26 mouse cellular contexts compared by ENCODE assay signal in genomic region chr1:50745049-50745448, GRCm38 (mm10).
A peak's percentile ranks its signal among the peaks of the same experiment; 100 is the strongest.
DNase-seq lines count a peak whose midpoint lies in the region; ATAC-seq lines count a peak whose summit lies in the region.
"Had no signal": no experiment of that assay in that cellular context is flagged by ENCODE, and none has a peak within 500 bp of the region (broad histone marks: within the 10 kb centered on the region; RNA-seq: fewer than 3 reads in every experiment).

No protein-coding gene starts in this region.

- no peak overlapping the region for H3K9ac ChIP-seq in midbrain, embryonic 14.5 days (replicated peaks; ENCODE audit: low read length)
- no peak overlapping the region for H3K9ac ChIP-seq in neural tube, embryonic 15.5 days (replicated peaks)
- H3K9ac ChIP-seq: embryonic facial prominence, embryonic 13.5 days; forebrain, embryonic 12.5 days; forebrain, embryonic 15.5 days; heart, embryonic 13.5 days; hindbrain, embryonic 12.5 days; hindbrain, embryonic 15.5 days had no signal

- H3K4me1 ChIP-seq in midbrain, embryonic 14.5 days (ENCODE audit: control insufficient read depth, insufficient read depth, low read length): no peaks in the 10 kb centered on the region
- no peaks in the 10 kb centered on the region for H3K4me1 ChIP-seq in midbrain, embryonic 10.5 days
- no peaks in the 10 kb centered on the region for H3K4me1 ChIP-seq in neural tube, embryonic 15.5 days
- H3K4me1 ChIP-seq: embryonic facial prominence, embryonic 13.5 days; forebrain, embryonic 12.5 days; forebrain, embryonic 15.5 days; heart, embryonic 10.5 days; heart, embryonic 13.5 days; hindbrain, embryonic 12.5 days; hindbrain, embryonic 15.5 days had no signal

- 75% methylated on average over 5 of the region's 5 CpGs for WGBS in midbrain, embryonic 14.5 days
- 93% methylated on average over 5 of the region's 5 CpGs for WGBS in midbrain, embryonic 10.5 days
- 57% methylated on average over 5 of the region's 5 CpGs for WGBS in neural tube, embryonic 15.5 days

- no peaks in the 10 kb centered on the region for H3K9me3 ChIP-seq in midbrain, embryonic 14.5 days (ENCODE audit: control insufficient read depth, low read length)
- no peaks in the 10 kb centered on the region for H3K9me3 ChIP-seq in midbrain, embryonic 10.5 days (replicated peaks)
- H3K9me3 ChIP-seq in neural tube, embryonic 15.5 days (replicated peaks): no peaks in the 10 kb centered on the region
- H3K9me3 ChIP-seq: embryonic facial prominence, embryonic 13.5 days; forebrain, embryonic 12.5 days; forebrain, embryonic 15.5 days; G1E; heart, embryonic 10.5 days; heart, embryonic 13.5 days; hindbrain, embryonic 12.5 days; hindbrain, embryonic 15.5 days had no signal

- H3K27ac ChIP-seq in midbrain, embryonic 14.5 days (replicated peaks; ENCODE audit: low read depth, low read length): no peak overlapping the region
- no peak overlapping the region for H3K27ac ChIP-seq in midbrain, embryonic 10.5 days (replicated peaks)
- H3K27ac ChIP-seq in neural tube, embryonic 15.5 days (replicated peaks): no peak overlapping the region
- H3K27ac ChIP-seq: embryonic facial prominence, embryonic 13.5 days; forebrain, embryonic 12.5 days; forebrain, embryonic 15.5 days; heart, adult 2 months; heart, embryonic 10.5 days; heart, embryonic 13.5 days; hindbrain, embryonic 12.5 days; hindbrain, embryonic 15.5 days had no signal

- H3K36me3 ChIP-seq in midbrain, embryonic 14.5 days (ENCODE audit: control insufficient read depth, insufficient read depth, low read length): no peaks in the 10 kb centered on the region
- H3K36me3 ChIP-seq in midbrain, embryonic 10.5 days: no peaks in the 10 kb centered on the region
- H3K36me3 ChIP-seq in neural tube, embryonic 15.5 days: no peaks in the 10 kb centered on the region
- H3K36me3 ChIP-seq: embryonic facial prominence, embryonic 13.5 days; forebrain, embryonic 12.5 days; forebrain, embryonic 15.5 days; G1E; heart, embryonic 10.5 days; heart, embryonic 13.5 days; hindbrain, embryonic 12.5 days; hindbrain, embryonic 15.5 days had no signal

- DNase-seq in embryo, embryonic 11 days: peak; percentile 1
- no peak for DNase-seq in embryo, embryonic 10 days (ENCODE audit: low spot score)
- peak; percentile 1 for DNase-seq in midbrain, embryonic 14.5 days
- DNase-seq in midbrain, embryonic 10.5 days (ENCODE audit: low spot score): no peak
- peak; percentile 36 for DNase-seq in gonadal fat pad, adult 2 months (ENCODE audit: low read depth)
- DNase-seq: adrenal gland, postnatal 10 days; adrenal gland, postnatal 36 days; B cell, adult 2 months; cerebellum, adult 18-20 months; cerebellum, adult 9-10 months; cerebellum, postnatal 14 days; gastrocnemius, postnatal 25 days; heart, adult 2 months; heart, postnatal 14 days had no signal

- no peak for ATAC-seq in midbrain, embryonic 14.5 days (ENCODE audit: low FRiP score, low TSS enrichment)
- no peak for ATAC-seq in neural tube, embryonic 15.5 days (ENCODE audit: low FRiP score)
- ATAC-seq: forebrain, embryonic 15.5 days; intestine, postnatal 0 days; Patski had no signal

- no peak overlapping the region for H3K4me2 ChIP-seq in midbrain, embryonic 14.5 days (ENCODE audit: low read length)
- no peak overlapping the region for H3K4me2 ChIP-seq in neural tube, embryonic 15.5 days
- H3K4me2 ChIP-seq: embryonic facial prominence, embryonic 13.5 days; forebrain, embryonic 12.5 days; forebrain, embryonic 15.5 days; heart, embryonic 13.5 days; hindbrain, embryonic 12.5 days; hindbrain, embryonic 15.5 days had no signal

- no peak overlapping the region for H3K4me3 ChIP-seq in midbrain, embryonic 14.5 days (replicated peaks; ENCODE audit: low read depth, low read length)
- no peak overlapping the region for H3K4me3 ChIP-seq in midbrain, embryonic 10.5 days
- H3K4me3 ChIP-seq in neural tube, embryonic 15.5 days (replicated peaks): no peak overlapping the region
- H3K4me3 ChIP-seq: embryonic facial prominence, embryonic 13.5 days; forebrain, embryonic 12.5 days; forebrain, embryonic 15.5 days; heart, adult 2 months; heart, embryonic 10.5 days; heart, embryonic 13.5 days; hindbrain, embryonic 12.5 days; hindbrain, embryonic 15.5 days had no signal

- H3K27me3 ChIP-seq in midbrain, embryonic 14.5 days (ENCODE audit: control insufficient read depth, insufficient read depth, low read length): no peaks in the 10 kb centered on the region
- H3K27me3 ChIP-seq in midbrain, embryonic 10.5 days (ENCODE audit: low read depth, poor library complexity, severe bottlenecking): no peaks in the 10 kb centered on the region
- no peaks in the 10 kb centered on the region for H3K27me3 ChIP-seq in neural tube, embryonic 15.5 days (replicated peaks)
- H3K27me3 ChIP-seq: CH12.LX; embryonic facial prominence, embryonic 13.5 days; forebrain, embryonic 12.5 days; forebrain, embryonic 15.5 days; heart, embryonic 13.5 days; hindbrain, embryonic 12.5 days; hindbrain, embryonic 15.5 days; Patski had no signal

Comparison
In these comparisons a context has a peak if more than half of its experiments do, and no peak if none do; other contexts are left out.
1. DNase-seq: peak in embryo, embryonic 11 days (single experiment), midbrain, embryonic 14.5 days (single experiment) and gonadal fat pad, adult 2 months (single experiment); none in embryo, embryonic 10 days (single experiment) and midbrain, embryonic 10.5 days (single experiment).